Comparison of ENCODE assay signal across 26 mouse cellular contexts in genomic region chr1:144572972-144573371, GRCm38 (mm10). TPM values are rescaled to one million over a fixed set of nuclear protein-coding genes. Genes with fewer than 3 reads are reported as not detected.
A peak's percentile ranks its signal among the peaks of the same experiment; 100 is the strongest.
DNase-seq lines count a peak whose midpoint lies in the region; ATAC-seq and TF ChIP-seq lines count a peak whose summit lies in the region.
"Had no signal": no experiment of that assay in that cellular context is flagged by ENCODE, and none has a peak within 500 bp of the region (broad histone marks: within the 10 kb centered on the region; RNA-seq: fewer than 3 reads in every experiment).

No protein-coding gene starts in this region.

- no peak overlapping the region for H3K4me2 ChIP-seq in hindbrain, embryonic 14.5 days (replicated peaks)
- no peak overlapping the region for H3K4me2 ChIP-seq in hindbrain, embryonic 13.5 days
- H3K4me2 ChIP-seq in midbrain, embryonic 14.5 days (ENCODE audit: low read length), result no peak overlapping the region
- H3K4me2 ChIP-seq in midbrain, embryonic 15.5 days, result no peak overlapping the region
- H3K4me2 ChIP-seq in stomach, postnatal 0 days (replicated peaks; ENCODE audit: low read depth), result no peak overlapping the region
- H3K4me2 ChIP-seq: embryonic facial prominence, embryonic 12.5 days; heart, embryonic 13.5 days; liver, embryonic 15.5 days; midbrain, embryonic 12.5 days had no signal

- H3K4me3 ChIP-seq in hindbrain, embryonic 14.5 days (replicated peaks; ENCODE audit: low read length), result no peak overlapping the region
- H3K4me3 ChIP-seq in hindbrain, embryonic 13.5 days, result no peak overlapping the region
- no peak overlapping the region for H3K4me3 ChIP-seq in midbrain, embryonic 14.5 days (replicated peaks; ENCODE audit: low read depth, low read length)
- no peak overlapping the region for H3K4me3 ChIP-seq in midbrain, embryonic 15.5 days
- no peak overlapping the region for H3K4me3 ChIP-seq in stomach, postnatal 0 days (ENCODE audit: low read depth, low read length)
- H3K4me3 ChIP-seq: embryonic facial prominence, embryonic 12.5 days; erythroblast, embryonic 14.5 days; heart, embryonic 13.5 days; liver, embryonic 15.5 days; midbrain, embryonic 12.5 days had no signal

- H3K36me3 ChIP-seq in hindbrain, embryonic 14.5 days (replicated peaks; ENCODE audit: control insufficient read depth, insufficient read depth), result no peaks in the 10 kb centered on the region
- H3K36me3 ChIP-seq in hindbrain, embryonic 13.5 days, result no peaks in the 10 kb centered on the region
- no peaks in the 10 kb centered on the region for H3K36me3 ChIP-seq in midbrain, embryonic 14.5 days (ENCODE audit: control insufficient read depth, insufficient read depth, low read length)
- H3K36me3 ChIP-seq in midbrain, embryonic 15.5 days (replicated peaks), result no peaks in the 10 kb centered on the region
- H3K36me3 ChIP-seq in stomach, postnatal 0 days (ENCODE audit: control insufficient read depth, insufficient read depth, low read length), result no peaks in the 10 kb centered on the region
- H3K36me3 ChIP-seq: embryonic facial prominence, embryonic 12.5 days; G1E; heart, embryonic 13.5 days; liver, embryonic 15.5 days; midbrain, embryonic 12.5 days had no signal

- no peak overlapping the region for H3K27ac ChIP-seq in hindbrain, embryonic 14.5 days
- no peak overlapping the region for H3K27ac ChIP-seq in hindbrain, embryonic 13.5 days
- H3K27ac ChIP-seq in midbrain, embryonic 14.5 days (replicated peaks; ENCODE audit: low read depth, low read length), result no peak overlapping the region
- H3K27ac ChIP-seq in midbrain, embryonic 15.5 days, result no peak overlapping the region
- H3K27ac ChIP-seq in stomach, postnatal 0 days (replicated peaks), result no peak overlapping the region
- H3K27ac ChIP-seq: embryonic facial prominence, embryonic 12.5 days; heart, embryonic 13.5 days; liver, embryonic 15.5 days; midbrain, embryonic 12.5 days had no signal

- no peaks in the 10 kb centered on the region for H3K9me3 ChIP-seq in hindbrain, embryonic 14.5 days (ENCODE audit: control insufficient read depth, low read length)
- H3K9me3 ChIP-seq in hindbrain, embryonic 13.5 days, result no peaks in the 10 kb centered on the region
- no peaks in the 10 kb centered on the region for H3K9me3 ChIP-seq in midbrain, embryonic 14.5 days (ENCODE audit: control insufficient read depth, low read length)
- H3K9me3 ChIP-seq in midbrain, embryonic 15.5 days, result no peaks in the 10 kb centered on the region
- no peaks in the 10 kb centered on the region for H3K9me3 ChIP-seq in stomach, postnatal 0 days (ENCODE audit: control insufficient read depth, low read length)
- H3K9me3 ChIP-seq: embryonic facial prominence, embryonic 12.5 days; G1E; heart, embryonic 13.5 days; liver, embryonic 15.5 days; midbrain, embryonic 12.5 days had no signal

- DNase-seq in hindbrain, embryonic 14.5 days (ENCODE audit: low spot score), result peak; percentile 53
- DNase-seq in midbrain, embryonic 14.5 days, result peak; percentile 54
- peak; percentile 66 for DNase-seq in NIH3T3 (ENCODE audit: low read depth)
- DNase-seq in stomach, postnatal 0 days (ENCODE audit: low spot score), result no peak
- no peak for DNase-seq in ovary, postnatal 14 days (ENCODE audit: low spot score)
- DNase-seq in ovary, adult 18-20 months (ENCODE audit: low spot score), result no peak
- DNase-seq: adrenal gland, postnatal 36 days; cerebellum, adult 8-10 months; heart, postnatal 4 days; kidney, adult 8-10 months; retina, postnatal 1 day; thymus, postnatal 4 days had no signal

- TF ChIP-seq CTCF in stomach, postnatal 0 days (IDR thresholded peaks at IDR 0.05; ENCODE audit: low read depth), result peak; percentile 45

- no peak overlapping the region for H3K9ac ChIP-seq in hindbrain, embryonic 14.5 days
- no peak overlapping the region for H3K9ac ChIP-seq in hindbrain, embryonic 13.5 days
- H3K9ac ChIP-seq in midbrain, embryonic 14.5 days (replicated peaks; ENCODE audit: low read length), result no peak overlapping the region
- H3K9ac ChIP-seq in midbrain, embryonic 15.5 days, result no peak overlapping the region
- H3K9ac ChIP-seq in stomach, postnatal 0 days (ENCODE audit: low read length), result no peak overlapping the region
- H3K9ac ChIP-seq: embryonic facial prominence, embryonic 12.5 days; heart, embryonic 13.5 days; liver, embryonic 15.5 days; midbrain, embryonic 12.5 days had no signal

- no peak for TF ChIP-seq EP300 in stomach, postnatal 0 days (optimal IDR thresholded peaks at IDR 0.05)

- 96% methylated on average over 2 of the region's 2 CpGs for WGBS in hindbrain, embryonic 14.5 days
- WGBS in hindbrain, embryonic 13.5 days, result 94% methylated on average over 2 of the region's 2 CpGs
- WGBS in midbrain, embryonic 14.5 days, result 96% methylated on average over 2 of the region's 2 CpGs
- WGBS in midbrain, embryonic 15.5 days, result 93% methylated on average over 2 of the region's 2 CpGs
- WGBS in stomach, postnatal 0 days, result 74% methylated on average over 2 of the region's 2 CpGs

- no peaks in the 10 kb centered on the region for H3K27me3 ChIP-seq in hindbrain, embryonic 14.5 days (ENCODE audit: control insufficient read depth, insufficient read depth, low read length)
- H3K27me3 ChIP-seq in hindbrain, embryonic 13.5 days, result no peaks in the 10 kb centered on the region
- no peaks in the 10 kb centered on the region for H3K27me3 ChIP-seq in midbrain, embryonic 14.5 days (ENCODE audit: control insufficient read depth, insufficient read depth, low read length)
- no peaks in the 10 kb centered on the region for H3K27me3 ChIP-seq in midbrain, embryonic 15.5 days (replicated peaks)
- no peaks in the 10 kb centered on the region for H3K27me3 ChIP-seq in stomach, postnatal 0 days (ENCODE audit: control insufficient read depth, insufficient read depth, low read length)
- H3K27me3 ChIP-seq: embryonic facial prominence, embryonic 12.5 days; heart, embryonic 13.5 days; liver, embryonic 15.5 days; midbrain, embryonic 12.5 days had no signal

- 0 out of 2 replicates have a peak, but pooled peaks cover 4% of the 10 kb centered on the region for H3K4me1 ChIP-seq in hindbrain, embryonic 14.5 days (replicated peaks; ENCODE audit: control insufficient read depth, insufficient read depth, low read length)
- H3K4me1 ChIP-seq in hindbrain, embryonic 13.5 days (replicated peaks), result no peaks in the 10 kb centered on the region
- no peaks in the 10 kb centered on the region for H3K4me1 ChIP-seq in midbrain, embryonic 14.5 days (ENCODE audit: control insufficient read depth, insufficient read depth, low read length)
- H3K4me1 ChIP-seq in midbrain, embryonic 15.5 days, result no peaks in the 10 kb centered on the region
- H3K4me1 ChIP-seq in stomach, postnatal 0 days (replicated peaks; ENCODE audit: control insufficient read depth, insufficient read depth), result no peaks in the 10 kb centered on the region
- H3K4me1 ChIP-seq: embryonic facial prominence, embryonic 12.5 days; heart, embryonic 13.5 days; liver, embryonic 15.5 days; midbrain, embryonic 12.5 days had no signal

- ATAC-seq in hindbrain, embryonic 14.5 days (ENCODE audit: low FRiP score), result no peak
- ATAC-seq in hindbrain, embryonic 13.5 days (ENCODE audit: low FRiP score), result no peak
- no peak for ATAC-seq in midbrain, embryonic 14.5 days (ENCODE audit: low FRiP score, low TSS enrichment)
- no peak for ATAC-seq in midbrain, embryonic 15.5 days (replicated peaks)
- no peak for ATAC-seq in stomach, postnatal 0 days (ENCODE audit: low FRiP score, low TSS enrichment)
- ATAC-seq: CD4-positive, CD25-positive, alpha-beta regulatory T cell, adult 4 months; forebrain, embryonic 16.5 days; lung, postnatal 0 days had no signal

RNA-seq across cellular contexts. Expression of gene Rgs21, which starts 5.5 kb away (rescaled TPM):
- not detected in 2 replicates for polyA plus RNA-seq in hindbrain, embryonic 14.5 days (2014; fragmentation: Nextera tagmentation; extraction: Ambion mirVana)
- not detected in 2 replicates for polyA plus RNA-seq in hindbrain, embryonic 13.5 days (2015; fragmentation: Nextera tagmentation; extraction: Ambion mirVana)
- not detected in 2 replicates for polyA plus RNA-seq in midbrain, embryonic 14.5 days (2014; fragmentation: Nextera tagmentation; extraction: Ambion mirVana)
- not detected in 2 replicates for polyA plus RNA-seq in midbrain, embryonic 15.5 days (2015; fragmentation: Nextera tagmentation; extraction: Ambion mirVana)
- polyA plus RNA-seq in stomach, postnatal 0 days (2015; fragmentation: Nextera tagmentation; extraction: Ambion mirVana), result not detected in 2 replicates
- polyA plus RNA-seq: CD4-positive, CD25-positive, alpha-beta regulatory T cell, adult 4 months; cortical plate, adult 2 months; embryonic facial prominence, embryonic 12.5 days; erythroblast, embryonic 14.5 days; forebrain, embryonic 16.5 days; G1E; heart, embryonic 13.5 days; large intestine, adult 2 months; limb, embryonic 14.5 days; liver, embryonic 15.5 days; lung, postnatal 0 days; midbrain, embryonic 12.5 days had no signal

Comparison
In these comparisons a context has a peak if more than half of its experiments do, and no peak if none do; other contexts are left out.
1. DNase-seq: peak in hindbrain, embryonic 14.5 days (single experiment), midbrain, embryonic 14.5 days (single experiment) and NIH3T3 (single experiment); none in stomach, postnatal 0 days (single experiment), ovary, postnatal 14 days (single experiment) and ovary, adult 18-20 months (single experiment).